Mouse (Mus musculus): ENCODE data around the gene Arsk.

Gene Arsk

GRCm38 (mm10) chr13:76098493-76099303 lies at the start of gene Arsk, which contains the start of gene Ttc37:
Arsk (minus strand) TSS chr13:76098660.
Ttc37 (plus strand) TSS chr13:76098734.
- DNase-seq (ENCODE audit: low read depth, low spot score), result peak; percentile 98

- DNase-seq (ENCODE audit: low read depth, low spot score), result no peak
Measured at GRCm38 (mm10) chr13:76141117-76141808, 42.8 kb upstream of the Arsk start.

- no peak for DNase-seq (ENCODE audit: low read depth, low spot score)
Measured at GRCm38 (mm10) chr13:76138862-76139261, 40.4 kb upstream of the Arsk start.

GRCm38 (mm10) chr13:76132415-76132814 lies 34.0 kb upstream of the Arsk start:
- no peak for DNase-seq (ENCODE audit: low read depth, low spot score)

GRCm38 (mm10) chr13:76128799-76129198 lies 30.3 kb upstream of the Arsk start:
- DNase-seq (ENCODE audit: low read depth, low spot score), result no peak

- DNase-seq (ENCODE audit: low read depth, low spot score), result no peak
Measured at GRCm38 (mm10) chr13:76109069-76109824, 10.8 kb upstream of the Arsk start.

GRCm38 (mm10) chr13:76101989-76102388 lies 3.5 kb upstream of the Arsk start:
- no peak for DNase-seq (ENCODE audit: low read depth, low spot score)

- DNase-seq (ENCODE audit: low read depth, low spot score), result peak; percentile 92
Measured at GRCm38 (mm10) chr13:76098116-76098492, 356 bp downstream of the Arsk start.

- no peak for DNase-seq (ENCODE audit: low read depth, low spot score)
Measured at GRCm38 (mm10) chr13:76074323-76074722, 24.1 kb downstream of the Arsk start.

GRCm38 (mm10) chr13:76064363-76064945 lies 34.0 kb downstream of the Arsk start:
- DNase-seq (ENCODE audit: low read depth, low spot score), result peak; percentile 34

- DNase-seq (ENCODE audit: low read depth, low spot score), result no peak
Measured at GRCm38 (mm10) chr13:76063548-76063947, 34.9 kb downstream of the Arsk start.

- no peak for DNase-seq (ENCODE audit: low read depth, low spot score)
Measured at GRCm38 (mm10) chr13:76062569-76062968, 35.9 kb downstream of the Arsk start.

- DNase-seq (ENCODE audit: low read depth, low spot score), result no peak
Measured at GRCm38 (mm10) chr13:76062126-76062525, 36.3 kb downstream of the Arsk start.

- DNase-seq (ENCODE audit: low read depth, low spot score), result no peak
Measured at GRCm38 (mm10) chr13:76059591-76059990, 38.9 kb downstream of the Arsk start.

GRCm38 (mm10) chr13:76057267-76058069 lies 41.0 kb downstream of the Arsk start:
- no peak for DNase-seq (ENCODE audit: low read depth, low spot score)

GRCm38 (mm10) chr13:76056896-76057266 lies 41.6 kb downstream of the Arsk start, which contains the start of gene Gpr150:
Gpr150 (minus strand) TSS chr13:76056996.
- DNase-seq (ENCODE audit: low read depth, low spot score), result no peak

- peak; percentile 92 for DNase-seq (ENCODE audit: low read depth, low spot score)
Measured at GRCm38 (mm10) chr13:76056261-76056724, 42.2 kb downstream of the Arsk start.

GRCm38 (mm10) chr13:76055391-76056232 lies 42.8 kb downstream of the Arsk start:
- peak; percentile 64 for DNase-seq (ENCODE audit: low read depth, low spot score)

GRCm38 (mm10) chr13:76044971-76045370 lies 53.5 kb downstream of the Arsk start:
- no peak for DNase-seq (ENCODE audit: low read depth, low spot score)

- no peak for DNase-seq (ENCODE audit: low read depth, low spot score)
Measured at GRCm38 (mm10) chr13:76042455-76042854, 56.0 kb downstream of the Arsk start.
